Mouse (Mus musculus): ENCODE measurements at regions not wholly inside any gene's neighbourhood (a gene's known extent, or its start where the extent isn't known, plus 50 kb on each side); places are given as distances from the start of the nearest gene placed in this dataset.

DNA sequence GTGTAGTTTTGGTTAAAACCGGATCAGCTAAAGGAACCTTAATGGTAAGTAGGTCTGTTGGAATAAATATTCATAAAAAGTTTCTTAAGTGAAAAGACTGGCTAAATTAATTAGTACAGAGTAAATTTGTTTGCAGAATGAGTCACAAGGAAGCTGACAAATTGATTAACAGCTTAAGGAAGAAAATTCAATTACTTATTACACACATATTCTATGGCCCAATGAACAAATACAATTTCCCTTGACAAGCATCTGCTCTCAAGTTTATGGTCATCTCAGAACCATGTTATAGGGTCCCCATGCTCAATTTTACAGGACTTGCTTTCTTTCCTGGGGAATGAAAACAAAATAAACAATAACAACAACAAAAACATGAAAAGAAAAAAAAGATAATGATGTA, 231.4 kb upstream of the Frg1 start:
- DNase-seq (ENCODE audit: low spot score in 2 of 2): no peak

DNA sequence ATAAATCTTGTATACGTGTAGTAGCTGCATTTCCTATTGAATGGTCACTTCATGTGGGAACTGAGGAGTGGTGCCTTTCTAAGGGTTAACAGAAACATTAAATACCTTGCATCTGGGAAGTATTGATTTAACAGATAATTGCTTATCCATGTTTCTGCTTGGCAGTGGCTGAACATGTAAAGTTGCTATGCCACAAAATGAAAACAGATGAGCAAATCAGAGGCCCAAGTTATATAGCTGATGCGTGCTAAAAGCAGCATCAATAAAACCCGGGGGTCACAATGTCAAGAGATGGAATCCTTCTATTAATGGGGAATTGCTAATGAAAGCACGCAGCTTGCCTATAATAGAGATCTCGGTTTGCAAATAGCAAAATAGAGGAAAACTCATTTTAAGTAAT, 227.8 kb upstream of the Frg1 start:
- DNase-seq (ENCODE audit: low spot score in 2 of 2): no peak

GRCm38 (mm10) chr8:41623841-41624240, 207.0 kb upstream of the Frg1 start:
- DNase-seq (ENCODE audit: low spot score in 2 of 2): no peak

- no peak for DNase-seq (ENCODE audit: low spot score in 2 of 2)
These were observed 183.4 kb upstream of the Frg1 start for GRCm38 (mm10) chr8:41600255-41600654.

DNA sequence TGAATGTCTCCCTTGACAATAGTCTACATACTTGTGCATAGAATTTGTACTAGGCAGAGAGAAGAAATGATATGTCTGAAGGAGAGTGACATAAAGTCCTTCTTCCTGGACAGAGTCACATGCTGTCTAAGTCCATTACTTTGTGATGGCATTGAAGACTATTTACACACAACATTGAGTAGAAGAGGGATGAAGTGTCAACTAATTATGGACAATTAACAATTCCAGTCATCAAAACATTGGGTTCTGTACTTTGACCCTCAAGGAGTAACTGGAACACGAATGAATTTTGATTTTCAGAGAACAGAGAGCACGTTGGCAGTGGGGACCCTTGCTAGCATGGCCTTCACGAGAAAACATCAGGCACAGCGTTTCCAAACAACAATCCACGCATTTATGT, 177.6 kb upstream of the Frg1 start:
- no peak for DNase-seq (ENCODE audit: low spot score in 2 of 2)

GRCm38 (mm10) chr8:41593666-41594042, 176.8 kb upstream of the Frg1 start:
- DNase-seq (ENCODE audit: low spot score in 2 of 2): no peak

GRCm38 (mm10) chr8:41592741-41593665, 176.1 kb upstream of the Frg1 start:
- DNase-seq (ENCODE audit: low spot score in 2 of 2): no peak

DNA sequence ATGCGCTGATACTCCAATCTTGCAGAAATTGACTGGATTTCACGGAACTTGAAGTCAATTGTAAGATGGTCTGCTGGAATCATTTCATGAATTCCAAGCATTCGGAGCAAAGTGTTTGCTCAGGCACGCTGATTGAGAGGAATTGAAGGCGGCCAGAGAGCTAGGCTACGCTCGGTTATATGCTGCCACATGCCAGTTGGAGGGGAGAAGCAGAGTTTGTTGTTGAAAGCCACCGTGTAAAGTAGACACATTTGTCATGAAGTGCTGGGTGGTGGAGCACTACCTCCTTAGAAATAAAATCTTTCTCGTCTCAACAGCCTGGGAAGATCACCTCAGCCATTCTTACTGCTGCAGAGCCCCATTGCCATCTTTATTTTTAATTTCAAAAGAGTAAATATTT, 175.3 kb upstream of the Frg1 start:
- DNase-seq (ENCODE audit: low spot score in 2 of 2): no peak

- DNase-seq (ENCODE audit: low spot score in 2 of 2): no peak
These were observed 171.3 kb upstream of the Frg1 start for GRCm38 (mm10) chr8:41588157-41588556.

DNA sequence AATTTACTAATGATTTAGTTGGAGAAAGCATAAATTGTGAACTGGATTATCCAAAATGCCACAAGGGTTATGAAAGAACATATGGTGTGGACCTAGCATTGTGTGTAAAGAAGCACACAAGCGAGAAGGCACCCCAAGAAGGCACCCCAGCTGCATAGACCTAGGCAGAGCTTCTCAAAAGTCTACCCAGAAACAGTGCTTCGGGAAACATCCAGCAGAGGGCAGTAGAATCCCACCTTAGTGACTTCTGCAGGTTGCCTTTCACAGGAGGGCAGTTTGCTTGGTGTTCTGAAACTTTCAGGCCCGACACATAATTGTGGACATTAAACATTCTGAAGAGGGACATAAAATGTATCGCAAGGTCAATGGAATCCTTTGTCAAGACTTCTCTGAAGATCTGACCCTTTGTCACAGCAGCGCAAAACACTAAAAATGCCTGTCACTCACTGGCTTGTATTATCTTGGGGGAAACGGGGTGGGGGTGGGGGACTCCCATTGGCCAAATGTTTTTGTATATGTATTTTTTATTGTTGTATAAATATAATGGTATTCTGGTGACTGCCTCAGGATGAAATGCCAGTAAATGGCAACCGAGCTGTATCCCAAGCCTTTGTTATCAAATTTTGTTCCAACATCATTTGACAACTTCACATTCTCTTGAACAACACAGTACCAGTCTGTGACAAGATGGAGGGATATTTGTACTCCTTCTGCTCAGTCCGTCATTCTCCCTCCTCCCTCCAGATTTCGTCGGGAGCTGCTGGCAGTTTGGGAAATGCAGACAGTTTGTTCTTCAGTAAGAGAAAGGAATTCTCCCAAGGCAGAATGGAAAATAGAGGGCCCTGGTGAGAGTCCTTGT, 156.4 kb upstream of the Frg1 start:
- peak; percentile 22 to 44 for DNase-seq (ENCODE audit: low spot score in 2 of 2)

- no peak for DNase-seq (ENCODE audit: low spot score in 2 of 2)
These were observed 153.7 kb upstream of the Frg1 start for GRCm38 (mm10) chr8:41570566-41570965.

GRCm38 (mm10) chr8:41561995-41562394, 145.1 kb upstream of the Frg1 start:
- no peak for DNase-seq (ENCODE audit: low spot score in 2 of 2)

- no peak for DNase-seq (ENCODE audit: low spot score in 2 of 2)
These were observed 139.9 kb upstream of the Frg1 start for GRCm38 (mm10) chr8:41556819-41557218.

DNA sequence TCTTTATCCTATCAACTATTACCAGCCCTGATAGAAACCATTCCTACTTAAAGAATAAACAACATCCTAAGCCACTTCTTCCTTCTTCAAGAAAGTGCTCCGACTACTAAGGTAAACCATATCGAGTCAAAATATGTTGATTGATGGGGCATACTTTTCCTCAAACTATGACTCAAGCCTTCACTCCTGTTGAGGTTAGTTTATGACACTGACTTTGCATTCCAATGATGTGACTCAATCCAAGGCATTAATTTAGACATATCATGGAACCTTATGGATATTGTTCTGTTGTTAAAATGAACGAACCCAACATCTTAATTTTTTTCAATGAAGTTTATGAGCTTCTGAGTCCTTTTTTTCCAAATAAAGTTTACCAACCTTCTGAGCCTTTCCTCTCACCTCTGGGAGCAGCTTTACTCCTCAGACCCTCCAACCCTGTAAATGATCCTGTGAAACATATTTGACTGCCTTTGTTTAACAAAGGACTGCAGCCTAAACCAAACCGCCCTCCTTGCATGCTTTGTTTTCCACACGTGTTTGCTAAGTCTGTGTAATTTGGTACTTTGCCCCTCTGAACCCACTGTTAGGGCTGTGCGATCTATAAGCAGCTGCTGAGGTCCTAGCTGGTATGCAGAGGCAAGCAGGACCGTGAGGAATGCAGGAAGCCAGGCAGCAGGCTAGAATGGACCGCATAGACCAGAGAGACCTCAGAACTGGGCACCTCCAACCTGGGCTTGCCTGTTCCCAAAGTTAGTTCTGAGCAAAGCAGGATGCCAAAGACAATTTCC, 136.1 kb upstream of the Frg1 start:
- no peak for DNase-seq (ENCODE audit: low spot score in 2 of 2)

DNA sequence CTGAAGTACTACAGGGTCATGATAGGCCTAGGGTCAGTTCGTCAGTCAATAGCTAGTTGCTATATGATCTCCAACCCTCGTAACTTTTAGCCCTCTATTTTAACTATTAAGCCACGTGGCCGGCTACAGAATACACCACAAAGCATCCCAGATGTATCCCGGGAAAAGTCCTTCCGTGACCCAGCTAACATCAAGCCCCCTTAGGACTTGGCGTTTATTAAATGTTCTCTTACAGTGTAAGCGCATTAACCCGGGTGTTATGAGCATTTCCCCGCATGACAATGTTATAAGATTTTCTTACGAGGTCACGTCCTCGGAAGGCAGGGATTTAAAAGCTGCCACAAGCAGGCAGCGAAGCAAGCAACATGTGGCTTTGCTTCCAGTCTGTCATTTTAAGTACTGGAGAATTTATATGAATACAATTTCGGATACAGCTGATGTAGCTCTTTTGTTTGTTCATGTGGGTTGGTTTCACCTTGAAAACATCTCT, 135.1 kb upstream of the Frg1 start:
- no peak for DNase-seq (ENCODE audit: low spot score in 2 of 2)

- DNase-seq (ENCODE audit: low spot score in 2 of 2): no peak
These were observed 133.2 kb upstream of the Frg1 start for GRCm38 (mm10) chr8:41550095-41550420.

DNA sequence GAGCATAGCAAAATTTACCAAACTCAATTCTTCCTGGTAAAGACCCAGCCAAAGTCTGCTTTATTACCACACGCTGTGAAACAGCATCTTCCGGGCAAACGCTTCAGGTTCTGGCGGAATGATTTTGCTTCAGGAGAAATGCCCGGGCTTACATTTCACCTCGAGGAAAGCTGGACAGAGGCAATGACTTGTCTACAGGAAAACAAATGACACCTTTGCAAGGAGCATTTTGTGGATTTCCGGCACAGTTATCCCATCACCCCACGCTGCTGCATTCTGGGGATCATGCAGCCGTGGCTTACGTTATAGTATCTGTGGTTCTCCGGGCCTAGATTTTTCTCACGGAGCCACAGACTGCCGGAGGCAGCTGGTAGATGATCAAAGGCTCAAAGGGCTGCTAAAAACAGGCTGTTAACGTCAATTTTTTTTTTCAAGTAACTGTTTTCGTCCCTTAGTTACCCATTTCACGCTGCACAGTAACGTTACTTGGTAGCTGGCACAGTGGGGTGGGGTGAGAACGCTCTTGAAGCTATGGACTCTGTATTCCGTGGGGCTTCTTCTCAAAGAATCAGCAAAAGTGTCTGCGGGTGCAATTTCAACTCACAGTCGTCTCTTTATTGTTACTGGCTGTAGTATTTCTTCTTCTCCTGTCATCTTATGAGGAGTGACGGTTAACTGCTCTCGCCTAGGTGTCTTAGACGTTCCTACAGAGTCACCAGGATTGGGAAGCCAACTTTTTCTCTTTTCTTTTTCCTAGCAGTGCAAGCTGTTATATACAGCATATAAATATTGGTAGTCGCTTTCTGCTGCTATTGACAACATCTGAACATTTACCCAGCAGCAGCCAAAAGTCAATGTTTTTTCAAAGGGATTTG, 132.6 kb upstream of the Frg1 start:
- no peak for DNase-seq (ENCODE audit: low spot score in 2 of 2)

DNA sequence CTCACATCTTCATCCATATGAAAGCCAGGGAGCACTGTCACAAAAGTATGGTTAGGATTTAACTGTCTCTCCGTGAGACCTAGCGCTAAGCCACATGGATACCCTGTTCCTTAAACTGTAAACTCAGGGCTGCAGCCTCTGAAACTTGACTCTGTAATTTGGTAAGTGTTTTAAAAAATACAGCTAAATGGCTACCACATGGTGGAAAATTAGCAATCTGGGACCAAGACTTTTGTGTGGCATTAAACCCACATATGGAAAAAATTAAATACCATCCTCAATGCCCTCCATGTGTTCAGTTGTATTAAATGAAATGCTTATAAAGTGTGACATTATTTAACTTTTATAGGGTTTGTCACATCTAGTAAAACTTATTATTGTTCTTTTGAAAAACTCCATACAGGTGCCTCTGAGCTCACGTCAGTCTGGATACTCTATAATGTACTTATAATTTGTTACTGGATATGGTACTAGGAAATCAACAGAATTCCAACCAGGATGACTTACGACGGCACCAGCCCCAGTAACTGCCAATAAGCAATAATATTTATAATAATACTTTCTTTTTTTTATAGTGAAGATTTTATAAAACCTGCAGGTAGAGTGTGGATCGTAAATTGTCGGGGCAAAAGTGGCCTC, 131.0 kb upstream of the Frg1 start:
- DNase-seq (ENCODE audit: low spot score in 2 of 2): no peak

GRCm38 (mm10) chr8:41532212-41532611, 115.3 kb upstream of the Frg1 start:
- DNase-seq (ENCODE audit: low spot score in 2 of 2): no peak

- DNase-seq (ENCODE audit: low spot score in 2 of 2): no peak
These were observed 112.7 kb upstream of the Frg1 start for GRCm38 (mm10) chr8:41529581-41529980.

DNA sequence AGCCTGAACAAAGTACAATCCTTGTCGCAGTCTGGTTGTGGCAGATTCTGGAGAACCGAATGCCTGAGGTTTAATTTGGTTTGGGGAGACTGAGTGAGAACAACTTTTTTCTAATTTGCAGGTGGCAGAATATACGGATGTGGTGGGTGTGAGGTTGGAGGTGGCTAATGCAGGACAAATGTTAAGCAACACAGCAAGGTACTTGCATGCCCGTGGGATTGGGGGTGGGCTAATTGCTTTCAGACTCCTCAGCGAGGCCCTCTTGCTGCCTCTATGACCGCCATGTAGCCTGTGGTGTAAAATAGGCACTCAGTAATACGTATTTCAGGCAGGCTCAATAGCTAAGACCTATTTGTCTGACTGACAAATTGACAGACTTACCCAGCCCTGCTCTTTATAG, 109.4 kb upstream of the Frg1 start:
- no peak for DNase-seq (ENCODE audit: low spot score in 2 of 2)

All from urinary bladder, adult 18-20 months (tissue).